Mouse (Mus musculus) brain, adult 2 months (tissue): ENCODE results near the gene Agap1.
A peak's percentile ranks its signal among the peaks of the same experiment; 100 is the strongest.

ENCODE experiments used
- DNase-seq: peaks from one replicate; pipeline ENCODE4 v3.0.0; 2011; ENCODE audit warnings: low read depth, low spot score

Agap1 gene

DNA sequence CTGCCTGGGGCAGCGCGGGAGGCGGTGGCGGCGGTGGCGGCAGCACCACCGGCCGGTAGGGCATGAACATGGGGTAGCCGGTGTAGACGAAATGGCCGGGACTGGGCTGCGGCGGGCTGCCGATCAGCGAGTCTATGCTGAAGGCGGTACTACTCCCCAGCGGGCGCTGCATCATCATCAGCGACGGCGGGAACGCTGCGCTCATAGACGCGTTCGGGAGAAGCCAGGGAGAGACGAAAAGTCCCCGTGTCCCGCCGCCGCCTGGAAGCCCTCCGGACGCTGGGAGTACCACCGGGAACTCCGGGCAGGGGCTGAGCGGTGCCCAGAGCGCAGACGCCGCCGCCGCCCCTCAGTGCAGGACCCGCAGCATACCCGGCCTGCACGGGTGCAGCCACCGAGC lies 475.9 kb downstream of the Agap1 start:
- no peak for DNase-seq

DNA sequence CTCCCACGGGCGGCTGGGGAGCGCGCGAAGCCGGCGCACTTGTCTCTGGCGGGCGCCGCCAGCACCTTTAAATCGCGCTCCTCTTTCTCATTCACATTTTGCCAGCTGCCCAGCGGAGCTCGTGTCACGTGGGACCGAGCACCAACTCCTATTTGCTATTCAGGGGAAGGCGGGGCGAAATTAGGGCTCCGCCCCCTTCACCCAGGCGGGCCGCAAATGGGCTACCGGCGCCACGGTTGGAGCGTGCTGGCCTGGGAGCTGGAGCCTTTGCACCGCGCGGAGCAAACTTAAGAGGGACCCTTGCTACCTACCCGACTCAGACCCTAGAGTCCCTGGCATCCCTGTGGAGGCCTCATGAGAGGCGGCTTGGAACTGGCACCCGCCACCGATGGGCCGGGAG lies 476.5 kb downstream of the Agap1 start, which contains the start of gene Gbx2:
TSS of gene Gbx2 (minus strand) at position 60 of the 400 bp plus-strand sequence.
- DNase-seq: peak; percentile 17

DNA sequence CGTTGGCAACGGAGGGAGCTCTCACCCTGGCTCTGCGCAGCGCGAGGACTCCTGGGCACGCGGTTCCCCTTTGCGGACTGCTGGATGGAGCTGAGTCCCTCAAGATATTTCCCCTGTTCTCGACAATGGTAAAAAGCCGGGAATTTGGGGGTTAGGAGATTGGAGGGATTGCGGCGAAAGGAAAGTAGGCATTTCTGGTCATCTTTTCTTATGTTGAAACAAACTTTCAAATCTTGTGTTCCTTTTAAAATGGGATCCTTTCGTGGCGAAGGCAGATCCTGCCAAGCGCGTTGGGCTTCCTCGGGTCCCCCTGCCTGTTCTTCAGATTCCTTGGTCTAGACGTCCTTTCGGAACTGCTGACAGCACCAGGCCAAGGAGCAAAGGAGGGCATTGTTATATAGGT lies 477.4 kb downstream of the Agap1 start:
- no peak for DNase-seq

DNA sequence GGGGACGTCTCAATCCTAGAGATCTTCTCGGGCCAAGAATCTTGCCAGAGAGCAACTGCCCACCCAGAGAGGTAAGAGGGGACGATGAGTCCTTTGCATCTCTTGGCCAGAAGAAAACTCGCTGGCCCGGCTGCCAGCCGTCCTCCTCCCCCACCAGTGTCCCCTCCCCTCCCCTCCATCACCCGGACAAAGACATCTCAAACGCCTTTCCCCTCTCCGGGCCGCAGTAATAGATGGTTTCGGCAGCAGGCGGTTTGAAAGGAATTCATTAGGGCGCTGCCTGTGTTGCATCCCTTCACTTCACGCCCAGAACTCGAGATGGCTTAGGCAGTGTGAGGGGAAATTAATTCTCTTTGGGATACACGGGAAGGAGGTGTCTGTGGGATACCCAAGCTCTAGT lies 478.0 kb downstream of the Agap1 start:
- DNase-seq: no peak

DNA sequence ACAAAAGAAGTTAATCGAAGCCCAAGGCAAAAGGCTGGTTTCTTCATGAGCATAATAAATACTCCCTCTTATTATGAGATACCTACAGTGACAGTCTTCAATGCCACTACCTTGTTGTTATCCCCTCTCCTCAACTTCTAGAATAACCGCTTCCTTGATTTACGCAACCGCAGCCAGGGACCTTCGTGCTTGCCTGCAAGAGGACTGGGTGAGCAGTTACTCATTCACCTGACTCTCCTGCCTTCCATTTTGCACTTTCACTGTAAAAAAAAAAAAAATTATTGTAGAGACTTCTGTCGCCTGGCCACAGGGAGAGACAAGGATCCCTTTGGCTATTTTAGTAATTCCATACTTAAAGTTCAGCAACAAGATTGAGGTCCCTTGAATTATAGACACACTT lies 478.4 kb downstream of the Agap1 start:
- no peak for DNase-seq

DNA sequence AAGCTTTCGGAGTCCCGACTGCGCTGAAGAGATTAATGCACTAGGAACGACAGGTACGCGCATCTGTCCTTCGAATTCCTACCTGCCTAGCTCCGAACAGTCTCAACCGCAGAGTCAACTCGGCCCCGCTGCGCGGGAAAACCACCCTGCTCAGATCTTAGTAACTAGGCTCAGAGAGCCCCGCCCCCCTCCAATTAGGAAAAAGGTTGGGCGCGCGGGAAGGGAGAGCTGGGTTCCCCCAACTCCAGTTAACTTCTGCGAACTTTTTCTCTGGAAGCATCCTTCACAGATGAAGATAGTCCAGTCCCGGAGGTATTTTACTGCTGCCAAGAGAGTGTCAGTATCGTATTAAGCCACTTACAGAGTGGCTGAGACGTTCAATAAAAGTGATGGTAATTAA lies 479.2 kb downstream of the Agap1 start:
- no peak for DNase-seq

DNA sequence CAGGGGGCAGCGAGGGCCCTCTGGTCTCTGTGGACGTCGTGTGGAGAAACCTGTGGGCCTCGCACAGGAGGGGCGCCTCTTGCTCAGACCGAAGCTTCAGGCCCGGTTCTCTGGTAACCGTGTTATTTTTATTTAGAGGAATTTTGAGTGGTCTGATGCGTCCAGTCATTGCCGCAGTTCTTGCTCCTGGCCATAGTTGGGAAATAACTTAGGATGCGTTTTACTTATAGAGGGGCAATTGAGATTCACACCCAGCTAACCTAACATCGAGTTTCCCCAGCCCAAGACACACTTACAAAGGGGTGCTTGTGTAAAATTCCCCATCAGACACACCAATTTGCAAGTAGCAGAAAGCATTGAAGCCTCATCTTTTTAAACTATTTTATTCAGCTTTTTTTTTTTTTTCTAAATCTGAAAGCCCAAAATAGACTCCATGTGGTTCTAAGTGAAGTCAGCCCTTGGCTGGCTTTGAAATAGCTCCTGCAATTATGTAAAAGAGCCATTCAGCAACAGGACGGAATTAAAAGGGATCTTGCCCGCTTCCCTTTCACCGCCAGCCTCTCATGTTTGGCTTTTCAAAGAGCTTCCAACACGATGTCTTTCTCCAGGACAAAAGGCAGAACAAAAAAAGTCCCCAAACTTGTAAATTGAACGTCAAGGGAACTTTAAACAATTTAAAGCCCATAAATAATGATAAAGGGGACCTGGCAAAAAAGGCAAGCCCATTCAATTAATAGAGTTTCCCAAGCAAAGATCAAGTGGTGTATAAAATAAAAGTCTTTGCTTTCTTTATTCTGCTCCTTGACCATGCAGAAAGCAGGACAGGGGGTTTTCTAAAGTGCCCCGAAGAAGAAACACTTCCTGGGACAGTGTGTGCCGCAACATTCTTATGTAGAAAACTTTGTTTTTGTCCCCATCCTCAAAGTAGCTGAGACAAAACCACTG lies 480.0 kb downstream of the Agap1 start:
- DNase-seq: no peak

DNA sequence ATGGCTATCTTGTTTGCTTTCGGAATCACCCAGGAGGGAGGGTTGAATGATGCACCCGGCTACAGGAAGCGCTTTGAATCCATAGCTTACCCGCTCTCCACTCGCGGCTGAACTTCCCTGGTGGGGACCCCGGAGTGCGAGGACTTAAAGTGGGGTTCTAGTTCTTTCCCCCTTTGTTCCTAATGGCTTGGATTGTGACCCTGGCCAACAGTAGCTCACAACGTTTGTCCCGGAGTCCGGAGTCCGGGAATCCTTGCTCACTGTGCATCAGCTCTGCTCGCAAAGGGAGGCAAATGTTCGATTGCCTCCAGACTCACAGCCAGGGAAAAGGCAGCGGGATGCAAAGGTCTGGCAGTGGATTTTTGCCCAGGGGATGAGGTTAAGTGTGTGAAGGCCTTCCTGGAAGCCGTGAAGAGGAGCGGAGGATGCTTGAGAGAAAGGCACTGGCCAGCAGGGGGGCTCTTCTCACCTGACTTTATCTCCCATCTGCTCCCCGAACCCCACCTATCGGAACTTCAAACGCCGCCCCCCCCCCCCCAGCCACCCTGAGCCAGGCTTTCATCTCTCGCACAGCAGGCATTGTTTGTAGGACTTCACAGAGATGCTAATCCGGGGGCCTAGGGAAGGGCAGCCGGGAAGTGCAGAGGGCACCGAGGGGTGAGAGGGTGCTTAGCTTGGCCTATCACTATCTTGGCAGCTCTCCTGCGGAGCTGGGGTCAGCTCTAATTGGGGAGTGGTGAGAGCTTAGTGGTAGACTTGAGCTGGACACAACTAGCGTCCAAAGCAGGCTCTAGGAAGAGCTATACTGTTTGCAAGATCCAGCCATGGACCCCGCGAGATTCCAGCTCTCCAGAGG lies 481.1 kb downstream of the Agap1 start:
- DNase-seq: no peak

DNA sequence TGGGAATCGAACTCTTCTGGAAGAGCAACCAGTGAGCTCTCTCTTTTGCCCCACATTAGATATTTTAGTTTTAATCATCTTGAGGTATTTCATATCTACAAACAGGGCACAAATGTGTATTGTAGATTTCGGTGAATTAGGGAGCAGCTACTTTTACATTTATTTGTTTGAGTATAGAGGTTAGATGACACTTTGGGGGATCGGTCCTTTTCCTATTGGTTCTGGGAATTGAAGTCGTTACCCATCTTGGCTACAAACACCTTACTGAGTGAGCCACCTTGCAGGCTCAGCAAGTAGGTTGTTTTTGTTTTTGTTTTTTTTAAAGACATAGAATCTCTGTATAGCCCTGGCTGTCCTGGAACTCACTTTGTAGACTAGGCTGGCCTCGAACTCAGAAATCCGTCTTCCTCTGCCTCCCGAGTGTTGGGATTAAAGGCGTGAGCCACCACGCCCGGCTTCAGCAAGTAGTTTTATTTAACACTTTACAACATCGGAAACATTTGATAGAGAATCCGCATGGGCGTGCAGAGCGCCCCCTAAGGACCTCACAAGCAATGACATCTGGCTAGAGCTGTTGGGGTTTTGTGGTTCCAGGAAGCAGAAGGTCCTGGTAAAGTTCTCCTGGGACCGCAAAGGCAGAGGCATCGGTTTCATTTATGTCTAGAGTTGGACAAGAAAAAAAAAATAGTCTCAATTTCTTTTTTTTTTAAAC lies 484.4 kb downstream of the Agap1 start:
- no peak for DNase-seq

DNA sequence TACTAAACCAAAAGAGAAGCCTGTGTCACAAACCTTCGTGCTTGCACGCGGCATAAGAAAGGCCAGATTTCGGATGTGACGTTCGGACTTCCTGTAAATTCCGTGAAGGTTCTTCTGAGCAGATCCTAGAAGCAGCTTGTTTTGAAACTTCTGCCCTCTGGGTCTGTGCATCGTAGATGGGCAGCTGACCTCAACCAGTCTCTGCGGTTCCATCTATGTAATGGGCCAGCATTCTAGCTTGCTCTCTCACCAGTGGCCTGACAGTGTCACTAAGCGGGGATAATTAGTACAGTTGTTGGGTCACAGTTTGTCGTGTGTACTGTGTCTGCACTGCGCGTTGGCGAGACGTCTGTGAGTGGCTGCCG lies 485.0 kb downstream of the Agap1 start:
- no peak for DNase-seq

DNA sequence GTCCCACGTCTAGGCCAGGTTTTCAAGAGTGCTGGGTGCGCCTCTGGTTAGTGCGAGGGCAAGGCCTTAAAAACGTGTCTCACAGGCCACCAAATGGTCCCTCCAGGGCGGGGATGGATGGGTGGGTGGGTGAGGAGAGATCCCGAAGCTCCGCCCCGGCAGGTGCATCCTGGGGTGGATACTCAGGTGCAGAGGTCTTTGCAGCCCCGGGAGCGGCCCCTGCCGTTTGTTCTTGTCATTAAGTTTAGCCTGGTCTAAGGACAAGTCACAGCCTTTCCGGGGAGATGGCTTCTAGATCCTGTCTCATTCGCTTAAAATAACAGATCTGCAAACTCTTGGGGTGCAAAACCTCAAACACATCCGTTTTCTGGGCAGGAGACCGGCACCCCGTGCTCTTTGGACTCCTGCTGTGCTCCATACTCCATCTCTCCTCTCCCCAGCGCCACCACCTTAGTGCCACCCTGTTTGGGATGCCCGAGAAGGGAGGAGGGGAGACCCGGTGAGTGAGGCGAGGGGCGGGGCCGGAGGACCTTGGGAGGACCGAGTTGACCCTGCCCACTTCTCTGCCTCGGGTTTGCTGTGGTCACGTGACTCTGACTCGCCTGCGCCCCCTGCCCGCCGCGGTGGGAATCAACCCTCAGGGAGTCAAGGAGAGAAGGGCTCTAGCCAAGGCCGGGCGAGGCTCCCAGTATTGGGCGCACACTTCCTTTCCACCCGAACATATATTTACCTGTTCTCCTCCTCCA lies 485.5 kb downstream of the Agap1 start:
- DNase-seq: peak; percentile 32

DNA sequence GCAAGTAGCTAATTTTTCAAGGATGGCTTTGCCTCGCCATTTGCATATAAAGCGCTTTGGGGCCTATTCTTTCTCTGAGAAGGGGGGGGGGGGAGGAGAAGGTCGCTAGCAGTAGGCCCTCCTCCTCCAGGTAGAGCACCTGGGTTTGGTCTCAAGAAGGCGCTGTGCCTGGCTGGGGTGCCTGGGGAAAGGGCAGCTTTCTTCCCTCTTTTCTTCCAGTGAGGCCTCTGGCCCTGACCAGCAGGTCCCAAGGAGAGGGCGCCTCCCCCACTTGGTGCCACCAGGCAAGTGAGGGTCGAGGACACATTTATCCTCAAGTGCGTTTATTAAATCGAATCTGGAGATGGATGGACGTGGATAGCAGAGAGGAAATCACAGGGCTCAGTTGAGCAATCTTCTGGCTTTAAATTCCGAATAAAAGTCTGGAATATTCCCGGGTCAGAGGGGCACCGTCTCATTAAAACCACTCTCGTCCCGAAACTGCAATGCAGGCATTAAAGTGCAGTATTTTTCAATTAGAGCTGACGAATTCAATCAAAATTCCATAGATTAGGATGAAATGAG lies 486.4 kb downstream of the Agap1 start:
- no peak for DNase-seq

DNA sequence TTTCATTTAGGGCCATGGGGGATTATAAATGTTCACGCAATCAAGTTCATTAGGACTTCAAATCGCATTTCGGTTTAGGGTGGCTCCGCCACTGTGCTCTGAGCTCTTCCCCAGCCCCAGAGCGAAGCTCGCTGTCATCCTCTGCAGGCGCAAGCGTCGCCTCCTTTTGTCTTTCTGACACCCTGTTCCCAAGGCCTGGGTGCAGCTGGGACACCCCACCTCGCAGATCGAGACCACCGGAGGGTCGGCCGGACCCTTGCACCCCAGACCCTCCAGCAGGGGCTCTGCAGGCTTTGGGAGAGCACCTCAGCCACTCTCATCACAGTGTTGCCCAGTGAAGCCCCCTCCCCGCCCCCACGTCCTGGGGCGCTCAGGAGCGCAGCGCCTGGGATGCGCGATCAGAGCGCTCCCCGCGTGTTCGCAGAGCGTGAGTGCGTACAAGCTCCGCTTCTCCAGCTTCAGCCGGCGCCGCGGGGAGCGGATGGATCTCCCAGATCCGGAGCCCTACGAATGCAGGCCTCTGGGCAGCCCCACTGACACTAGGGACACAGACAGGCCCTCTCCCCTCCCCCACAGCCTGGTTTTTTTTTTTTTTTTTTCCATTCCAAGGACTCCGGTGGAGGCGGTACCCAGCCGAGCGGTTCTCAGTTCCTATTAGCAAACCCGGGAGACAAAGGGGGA lies 487.2 kb downstream of the Agap1 start:
- peak; percentile 22 for DNase-seq

DNA sequence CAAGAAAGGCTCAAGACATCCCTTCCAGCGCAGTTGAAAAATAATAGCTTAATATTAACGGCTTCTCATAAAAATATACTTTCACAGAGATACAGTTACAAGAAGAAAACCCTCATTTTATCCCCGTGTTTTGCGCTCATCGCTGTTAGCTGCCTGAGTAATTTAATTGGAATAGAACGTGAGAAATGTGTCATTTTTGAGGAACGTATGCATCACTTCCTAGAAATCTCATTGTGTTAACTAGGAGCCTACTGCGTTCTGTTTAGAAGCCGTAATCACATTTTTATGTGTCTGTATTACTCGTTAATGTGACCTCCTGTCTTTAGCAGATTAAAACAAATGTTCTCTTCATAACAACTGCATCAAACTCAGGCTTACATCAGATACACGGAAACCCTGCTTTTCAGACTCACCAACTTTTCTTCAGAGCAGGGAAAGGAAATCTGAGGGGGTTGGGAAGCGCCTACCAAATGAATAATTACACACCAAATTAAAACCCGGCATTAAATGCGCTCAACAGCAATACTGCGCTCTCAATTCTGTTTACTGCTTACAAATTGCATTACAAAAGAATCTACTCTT lies 487.9 kb downstream of the Agap1 start:
- no peak for DNase-seq

DNA sequence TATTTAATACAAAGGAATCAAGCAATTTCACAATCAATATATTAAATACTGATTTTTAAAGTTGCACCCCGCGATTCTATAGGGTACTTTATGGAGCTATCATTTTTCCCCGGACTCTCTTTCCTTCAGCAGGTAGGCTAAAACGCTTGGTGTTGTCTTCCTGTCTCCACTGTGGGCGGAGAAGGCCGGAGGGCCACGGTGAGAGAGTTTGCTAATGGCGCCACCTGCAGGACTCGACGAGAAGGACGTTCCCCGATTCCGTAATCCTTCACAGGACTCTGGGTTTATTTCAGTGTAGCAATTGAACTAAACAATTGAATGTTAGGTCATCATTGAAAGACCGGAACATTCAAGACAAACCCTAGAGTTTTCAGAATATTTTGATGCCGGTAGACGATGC lies 488.6 kb downstream of the Agap1 start:
- DNase-seq: peak; percentile 76
